Mouse (Mus musculus) kidney, adult 2 months (tissue): ENCODE data around the gene Apoc2.

Experiments
- CTCF ChIP-seq: fragments of 200-500 bp; conservative IDR thresholded peaks from 2 replicates; pipeline ENCODE4 v1.5.1; 2011; ENCODE audit warnings: low read depth, mild to moderate bottlenecking, control low read depth, low read length, moderate library complexity, mixed read lengths; ENCODE audit not compliant: insufficient read depth, insufficient read length
- POLR2A ChIP-seq: fragments of 200-500 bp; IDR thresholded peaks from one replicate; pipeline ENCODE4 v1.6.1; 2011; ENCODE audit warnings: low read depth, low read length, control low read depth

- TF ChIP-seq CTCF = no peak
- TF ChIP-seq POLR2A = no peak
These were observed 15.7 kb upstream of the Apoc2 start for GRCm38 (mm10) chr7:19693421-19693820.
